Mouse (Mus musculus): ENCODE data around the gene Bckdha.

DNA sequence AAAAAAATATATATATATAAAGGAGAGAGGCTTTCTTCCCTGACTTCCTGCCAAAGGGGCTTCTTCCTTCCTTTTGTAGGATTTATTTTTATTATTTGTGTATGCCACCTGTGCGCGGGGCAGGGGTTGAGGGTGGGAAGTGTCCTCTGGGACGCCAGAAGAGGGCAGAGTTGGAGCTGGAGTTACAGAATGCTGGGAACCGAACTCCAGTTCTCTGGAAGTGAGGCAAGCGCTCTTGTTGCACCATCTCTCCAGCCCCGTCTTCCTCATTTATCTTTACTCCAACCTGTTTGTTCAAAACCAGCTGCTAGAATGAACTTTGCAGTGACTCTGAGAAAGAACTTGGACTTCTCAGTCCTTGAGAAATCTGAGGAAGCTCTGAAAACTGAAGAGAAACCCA is 21.2 kb upstream of the Bckdha start:
- TF ChIP-seq CTCF (IDR thresholded peaks at IDR 0.05; ENCODE audit: borderline replicate concordance, insufficient read depth, low read depth, low read length) (no peak), POLR2A (IDR thresholded peaks at IDR 0.05; ENCODE audit: borderline replicate concordance, insufficient read depth, low read length) (no peak)
